Mouse (Mus musculus) megakaryocyte, embryonic 14.5 days (primary cell): ENCODE results near the gene Rgp1. TPM values are rescaled to one million over a fixed set of nuclear protein-coding genes. Genes with fewer than 3 reads are reported as not detected.

ENCODE experiments used
- H3K27me3 ChIP-seq: replicated peaks from 2 replicates; pipeline ENCODE3; 2012; ENCODE audit warnings: inconsistent platforms
- H3K36me3 ChIP-seq: replicated peaks from 2 replicates; pipeline ENCODE3; 2012; ENCODE audit warnings: low read length, inconsistent platforms, mixed read lengths
- H3K4me1 ChIP-seq: 2 replicates; pipeline ENCODE4 v1.6.1; 2012; ENCODE audit warnings: inconsistent platforms
- H3K4me3 ChIP-seq: replicated peaks from 2 replicates; pipeline ENCODE3; 2012; ENCODE audit warnings: moderate library complexity, mild to moderate bottlenecking, inconsistent platforms
- H3K9me3 ChIP-seq: 2 replicates; pipeline ENCODE4 v1.6.1; 2012; ENCODE audit warnings: inconsistent platforms
- FLI1 ChIP-seq: IDR thresholded peaks from 2 replicates; pipeline ENCODE4 v1.6.1; 2012; ENCODE audit warnings: low read length, inconsistent platforms, mixed read lengths
- GATA1 ChIP-seq: IDR thresholded peaks from 3 replicates; pipeline ENCODE4 v1.6.1; 2012; ENCODE audit warnings: mixed read lengths, low read length, inconsistent platforms, borderline replicate concordance
- polyA plus RNA-seq: library from polyadenylated mRNA; stranded (reverse); fragments of >175 nt; gene quantifications from 2 replicates; pipeline ENCODE4 v1.2.3, GENCODE M21; 2012; ENCODE audit warnings: low replicate concordance; ENCODE audit not compliant: insufficient read depth

Rgp1 gene
- polyA plus RNA-seq, 1 experiment = 28.2 TPM

DNA sequence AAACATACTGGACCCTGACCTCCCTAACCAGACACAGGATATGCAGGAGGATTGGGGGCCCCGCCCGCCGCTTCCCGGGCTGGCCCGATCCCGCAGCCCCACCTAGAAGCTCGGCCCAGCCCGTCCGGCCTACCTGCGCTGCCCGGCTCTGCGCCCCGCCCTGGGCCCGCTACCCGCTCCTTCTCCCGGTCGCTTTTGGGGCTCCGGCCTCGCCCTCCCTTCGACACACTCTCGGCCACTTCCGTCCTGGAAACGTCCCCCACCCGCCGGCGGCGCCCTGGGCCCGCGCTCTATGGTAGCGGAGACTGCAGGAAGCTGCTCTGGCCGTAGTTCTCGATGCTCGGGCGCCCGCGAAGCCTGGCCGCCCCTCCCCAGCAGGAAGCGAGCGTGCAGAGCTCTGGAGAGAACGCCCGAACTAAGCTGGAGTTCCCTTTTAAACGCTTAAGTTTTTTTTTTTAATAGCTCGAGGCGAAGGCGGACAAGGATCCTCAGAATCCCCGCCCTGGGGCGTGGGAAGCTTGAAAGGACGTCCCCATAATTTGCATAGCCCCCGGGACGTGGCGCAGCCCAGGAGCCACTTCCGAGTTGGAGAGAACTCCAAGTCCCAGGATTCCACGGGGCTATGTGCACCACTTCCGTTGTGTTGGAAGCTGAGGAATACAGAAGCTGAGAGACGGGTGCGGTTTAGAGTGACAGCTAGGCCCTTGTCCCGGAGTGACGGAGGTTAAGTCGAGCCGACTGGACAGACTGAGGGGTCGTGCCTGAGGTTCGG lies 16.3 kb upstream of the Rgp1 start, which contains the start of the genes Creb3 and Tln1:
Creb3 (plus strand) TSS at position 336 of the 772 bp plus-strand sequence.
Tln1 (minus strand) TSS at position 695 of the 772 bp plus-strand sequence.
- 0 out of 2 replicates have a peak, but pooled peaks have one; percentile 7 for TF ChIP-seq FLI1
- TF ChIP-seq GATA1 = no peak

DNA sequence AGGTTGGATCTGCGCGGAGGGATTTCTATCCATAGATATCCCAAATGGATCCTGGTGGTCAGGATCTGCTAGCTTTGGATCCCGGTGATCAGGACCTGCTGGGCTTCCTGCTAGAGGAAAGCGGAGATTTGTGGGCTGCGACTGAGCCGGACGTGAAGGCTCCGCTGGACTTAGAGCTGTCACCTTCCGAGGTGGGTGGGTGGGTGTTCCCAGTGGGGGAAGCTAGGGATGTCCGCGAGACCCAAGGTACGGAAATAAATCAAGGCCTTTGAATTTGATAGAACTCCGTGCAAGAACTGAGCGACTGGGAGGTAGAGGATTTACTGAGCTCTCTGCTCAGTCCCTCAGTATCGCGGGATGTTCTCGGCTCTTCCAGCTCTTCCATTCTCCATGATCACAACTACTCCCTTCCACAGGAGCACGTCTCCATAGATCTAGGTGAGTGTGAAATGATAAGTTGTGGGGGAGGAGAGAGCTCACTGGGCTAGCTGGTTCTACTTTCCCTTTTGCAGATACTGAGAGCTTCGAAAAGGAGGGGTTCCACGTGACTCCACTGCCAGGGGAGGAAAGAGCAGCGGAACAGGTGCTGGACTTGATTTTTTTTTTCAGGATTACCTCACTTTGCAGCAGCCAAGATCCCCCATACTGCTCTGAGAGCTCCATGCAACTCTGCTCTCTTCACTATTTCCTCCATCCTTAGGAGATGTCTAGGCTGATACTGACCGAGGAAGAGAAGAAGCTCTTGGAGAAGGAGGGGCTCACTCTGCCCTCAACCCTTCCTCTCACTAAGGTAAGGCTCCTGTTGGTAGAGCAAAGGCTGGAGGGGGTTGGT lies 15.5 kb upstream of the Rgp1 start:
- H3K4me3 ChIP-seq = peak overlapping the region; percentile 99
- peaks cover 66% of the 10 kb centered on the region for H3K36me3 ChIP-seq
- H3K9me3 ChIP-seq = no peaks in the 10 kb centered on the region
- H3K27me3 ChIP-seq = no peaks in the 10 kb centered on the region
- peaks cover 44% of the 10 kb centered on the region for H3K4me1 ChIP-seq
- TF ChIP-seq GATA1 (no peak), FLI1 (no peak)

More for the DNA sequence above, 16.3 kb upstream of the Rgp1 start, which contains the start of the genes Creb3 and Tln1:
- Histone ChIP-seq H3K9me3 (no peaks in the 10 kb centered on the region), H3K4me3 (peak within 1 kb of the TSS; percentile 99), H3K36me3 (peaks cover 66% of the 10 kb centered on the region), H3K4me1 (peaks cover 52% of the 10 kb centered on the region), H3K27me3 (no peaks in the 10 kb centered on the region)

DNA sequence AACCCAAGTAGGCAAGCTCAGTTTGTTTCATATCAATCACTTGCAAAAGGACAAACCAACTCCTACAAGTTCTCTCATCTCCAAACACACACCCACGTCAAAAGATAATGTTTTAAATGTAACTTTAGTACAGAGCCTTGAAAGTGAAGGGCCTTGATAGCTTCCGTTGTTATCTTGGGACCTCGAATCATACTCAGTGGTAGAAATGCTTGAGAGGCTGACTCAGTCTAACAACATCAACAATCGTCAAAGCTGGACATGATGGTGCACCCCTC lies 15.0 kb upstream of the Rgp1 start:
- H3K27me3 ChIP-seq = no peaks in the 10 kb centered on the region
- peaks cover 38% of the 10 kb centered on the region for H3K4me1 ChIP-seq
- no peaks in the 10 kb centered on the region for H3K9me3 ChIP-seq
- H3K36me3 ChIP-seq = peaks cover 67% of the 10 kb centered on the region
- TF ChIP-seq FLI1 = no peak
- no peak for TF ChIP-seq GATA1
- peak overlapping the region; percentile 99 for H3K4me3 ChIP-seq

DNA sequence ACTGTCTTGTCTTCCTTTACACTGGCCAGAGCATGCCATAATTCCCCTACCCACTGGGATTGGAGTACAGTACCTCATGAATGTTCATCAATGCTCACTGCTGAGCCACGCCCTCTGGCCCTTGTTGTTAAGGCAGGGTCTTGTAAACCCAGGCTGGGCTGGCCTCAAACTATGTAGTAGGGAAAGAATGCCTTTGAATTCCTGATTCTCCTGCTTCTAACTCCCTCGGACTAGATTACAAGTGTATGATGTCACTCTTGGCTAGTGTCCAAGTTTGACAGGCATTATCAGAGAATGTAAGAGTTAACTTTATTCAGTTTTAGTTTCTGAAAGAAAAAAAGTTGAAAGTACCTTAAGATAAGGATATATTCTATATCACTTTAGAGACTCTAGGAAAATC lies 14.3 kb upstream of the Rgp1 start:
- Histone ChIP-seq H3K9me3 (no peaks in the 10 kb centered on the region), H3K4me3 (no peak overlapping the region), H3K27me3 (no peaks in the 10 kb centered on the region), H3K36me3 (peaks cover 69% of the 10 kb centered on the region), H3K4me1 (peaks cover 32% of the 10 kb centered on the region)
- TF ChIP-seq FLI1 (no peak), GATA1 (no peak)

DNA sequence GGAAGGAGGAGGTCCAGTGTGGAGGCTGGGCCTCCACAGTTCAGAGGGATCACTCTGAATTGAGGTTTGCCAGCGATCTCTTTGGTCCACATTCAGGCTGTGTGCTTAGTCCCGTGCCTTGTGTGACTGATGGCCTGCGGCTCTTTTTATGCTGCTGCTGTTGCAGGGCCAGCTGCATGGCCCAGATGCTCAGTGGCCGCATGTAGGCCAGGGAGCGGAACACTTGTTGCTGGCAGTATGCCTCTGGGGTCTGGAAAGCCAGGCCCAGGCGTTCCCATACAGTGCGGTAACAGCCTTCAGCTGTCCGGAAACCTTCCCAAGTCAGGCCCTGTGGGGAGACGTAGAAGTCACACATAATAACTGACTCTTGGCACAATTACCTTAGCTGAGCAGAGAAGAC lies 11.4 kb upstream of the Rgp1 start:
- TF ChIP-seq GATA1 (no peak), FLI1 (no peak)
- Histone ChIP-seq H3K4me3 (no peak overlapping the region), H3K9me3 (no peaks in the 10 kb centered on the region), H3K27me3 (no peaks in the 10 kb centered on the region), H3K36me3 (peaks cover 89% of the 10 kb centered on the region), H3K4me1 (peaks cover 18% of the 10 kb centered on the region)

DNA sequence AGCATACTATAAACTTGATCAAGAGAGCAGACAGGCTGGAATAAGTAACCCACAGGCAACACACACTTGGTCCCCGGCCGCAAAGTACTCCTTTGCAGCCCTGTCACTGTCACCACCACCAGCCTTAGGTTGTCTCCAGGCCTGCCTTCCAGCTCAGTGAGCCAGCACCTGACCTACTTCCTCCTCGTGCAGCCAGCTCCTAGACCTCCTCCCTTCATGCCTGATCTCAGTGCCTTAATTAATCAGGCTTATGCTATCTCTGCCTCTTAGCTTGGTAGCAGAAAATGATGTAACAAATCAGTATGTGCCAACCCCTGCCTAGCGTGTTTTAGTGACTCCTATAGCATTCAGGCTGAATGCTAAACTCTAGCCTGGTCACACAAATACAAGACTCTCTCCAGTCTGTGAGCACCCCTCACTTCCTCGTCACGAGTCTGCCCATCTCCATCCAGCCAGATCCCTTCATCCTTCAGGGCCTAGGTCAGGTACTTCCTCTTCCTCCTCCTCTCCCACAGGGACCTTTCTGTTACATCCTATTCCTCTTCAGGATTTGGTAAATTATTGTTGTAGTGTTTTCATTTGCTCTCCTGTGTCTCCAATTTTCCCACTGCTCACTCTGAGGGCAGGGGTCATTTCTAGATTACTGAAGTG lies 7.0 kb upstream of the Rgp1 start:
- peaks cover 25% of the 10 kb centered on the region for H3K4me1 ChIP-seq
- H3K9me3 ChIP-seq = no peaks in the 10 kb centered on the region
- H3K36me3 ChIP-seq = peaks cover 95% of the 10 kb centered on the region
- TF ChIP-seq GATA1 (no peak), FLI1 (no peak)
- H3K27me3 ChIP-seq = no peaks in the 10 kb centered on the region
- no peak overlapping the region for H3K4me3 ChIP-seq

DNA sequence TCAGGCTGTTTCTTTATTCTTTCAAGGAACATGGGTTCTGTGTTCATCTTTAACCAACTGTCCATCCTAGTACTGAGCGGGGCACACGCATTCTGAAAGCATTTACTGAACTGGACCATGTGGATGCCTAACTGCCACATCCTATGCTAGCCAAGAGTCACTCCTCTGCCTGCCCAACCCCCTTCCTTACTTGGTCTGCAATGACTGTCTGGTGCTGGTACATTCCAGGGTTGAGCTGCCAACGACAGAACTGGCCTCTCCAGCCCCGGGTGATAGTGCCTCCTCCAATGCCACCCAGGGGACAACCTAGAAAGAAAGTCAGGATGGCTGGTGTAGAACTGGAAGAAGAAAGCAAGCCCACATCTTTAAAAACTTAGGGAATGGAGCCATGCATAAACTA lies 5.0 kb upstream of the Rgp1 start:
- Histone ChIP-seq H3K9me3 (no peaks in the 10 kb centered on the region), H3K27me3 (no peaks in the 10 kb centered on the region), H3K36me3 (peaks cover 77% of the 10 kb centered on the region), H3K4me1 (peaks cover 43% of the 10 kb centered on the region), H3K4me3 (no peak overlapping the region)
- no peak for TF ChIP-seq GATA1
- TF ChIP-seq FLI1 = no peak

DNA sequence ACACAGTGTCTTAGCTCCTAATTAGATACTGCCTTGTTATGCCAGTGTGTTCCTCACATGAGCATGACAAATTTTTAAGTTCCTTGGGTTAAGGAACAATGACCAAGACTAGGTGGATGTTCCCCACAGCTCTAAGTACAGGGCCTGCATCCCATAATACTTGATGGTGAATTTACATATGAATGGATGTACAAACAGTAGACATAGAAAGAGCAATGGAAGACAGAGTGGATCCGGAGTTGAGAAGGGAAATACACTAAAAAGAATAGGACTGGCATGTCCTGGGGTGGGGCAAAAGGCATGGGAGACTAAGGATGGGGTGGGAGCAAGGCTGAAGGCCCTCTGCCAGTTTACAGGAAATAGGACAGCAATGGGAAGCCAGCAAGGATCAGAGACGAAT lies 3.2 kb upstream of the Rgp1 start:
- H3K27me3 ChIP-seq = no peaks in the 10 kb centered on the region
- no peaks in the 10 kb centered on the region for H3K9me3 ChIP-seq
- H3K4me1 ChIP-seq = peaks cover 55% of the 10 kb centered on the region
- TF ChIP-seq GATA1 (no peak), FLI1 (no peak)
- peaks cover 66% of the 10 kb centered on the region for H3K36me3 ChIP-seq
- H3K4me3 ChIP-seq = no peak overlapping the region

DNA sequence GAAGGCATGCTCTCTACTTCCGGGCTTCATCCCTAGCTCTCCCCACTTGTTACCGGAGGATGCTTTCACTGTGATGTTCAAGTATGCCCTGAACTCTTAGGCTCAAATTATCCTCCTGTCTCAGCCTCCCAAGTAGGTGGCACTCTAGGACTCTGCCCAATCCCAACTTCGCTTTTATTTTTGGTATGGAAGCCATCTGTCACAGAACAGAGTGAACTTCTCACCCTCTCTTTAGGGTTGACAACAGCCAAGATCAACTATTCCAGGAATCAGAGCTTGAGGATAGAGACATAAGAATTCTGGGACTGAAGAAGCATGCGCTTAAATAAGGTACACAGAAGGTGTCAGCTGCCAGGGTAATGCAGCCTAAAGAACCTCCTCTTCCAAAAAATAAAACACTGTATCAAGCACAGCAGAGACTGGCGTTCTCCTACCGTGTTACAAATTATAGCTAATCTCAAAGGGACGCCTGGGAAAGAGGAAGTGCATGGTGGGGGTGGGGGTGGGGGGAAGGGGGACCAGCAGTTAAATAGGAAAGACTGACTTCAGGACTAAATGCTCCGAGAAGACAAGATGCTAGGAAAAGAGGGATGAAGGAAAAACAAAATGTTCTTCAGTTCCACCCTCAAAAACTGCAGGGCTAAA lies 1.2 kb upstream of the Rgp1 start:
- Histone ChIP-seq H3K36me3 (peaks cover 66% of the 10 kb centered on the region), H3K4me1 (peaks cover 75% of the 10 kb centered on the region)

More for the DNA sequence above, 1.2 kb upstream of the Rgp1 start:
- Histone ChIP-seq H3K9me3 (no peaks in the 10 kb centered on the region), H3K4me3 (peak overlapping the region; percentile 98), H3K27me3 (no peaks in the 10 kb centered on the region)
- TF ChIP-seq FLI1 (no peak), GATA1 (no peak)
